Mouse (Mus musculus): Measurements from ENCODE around the gene Jchain. TPM values are rescaled to one million over a fixed set of nuclear protein-coding genes. Genes with fewer than 3 reads are reported as not detected.

The Jchain gene
- polyA plus RNA-seq, 1 experiment: 0.40 TPM

- Histone ChIP-seq H3K4me1 (ENCODE audit: control insufficient read depth, insufficient read depth, low read length) (no peaks in the 10 kb centered on the region), H3K27ac (ENCODE audit: insufficient read depth, low read depth, low read length) (no peak overlapping the region), H3K4me3 (ENCODE audit: insufficient read depth, low read length) (no peak overlapping the region)
- TF ChIP-seq POLR2A (IDR thresholded peaks at IDR 0.05; ENCODE audit: borderline replicate concordance, low read depth, low read length) (no peak), CTCF (IDR thresholded peaks at IDR 0.05; ENCODE audit: low read depth, low read length) (no peak)
Observed at GRCm38 (mm10) chr5:88530908-88531307, 3.2 kb upstream of the Jchain start.

- TF ChIP-seq CTCF (IDR thresholded peaks at IDR 0.05; ENCODE audit: low read depth, low read length): no peak
- TF ChIP-seq POLR2A (IDR thresholded peaks at IDR 0.05; ENCODE audit: borderline replicate concordance, low read depth, low read length): no peak
- Histone ChIP-seq H3K27ac (ENCODE audit: insufficient read depth, low read depth, low read length) (no peak overlapping the region), H3K4me3 (ENCODE audit: insufficient read depth, low read length) (no peak overlapping the region), H3K4me1 (ENCODE audit: control insufficient read depth, insufficient read depth, low read length) (peaks cover 8% of the 10 kb centered on the region)
Observed at GRCm38 (mm10) chr5:88519232-88519631, 8.5 kb downstream of the Jchain start.

- peaks cover 17% of the 10 kb centered on the region for H3K4me1 ChIP-seq (ENCODE audit: control insufficient read depth, insufficient read depth, low read length)
- H3K4me3 ChIP-seq (ENCODE audit: insufficient read depth, low read length): no peak overlapping the region
- H3K27ac ChIP-seq (ENCODE audit: insufficient read depth, low read depth, low read length): peak overlapping the region; percentile 98
- TF ChIP-seq POLR2A (IDR thresholded peaks at IDR 0.05; ENCODE audit: borderline replicate concordance, low read depth, low read length) (no peak), CTCF (IDR thresholded peaks at IDR 0.05; ENCODE audit: low read depth, low read length) (no peak)
Observed at GRCm38 (mm10) chr5:88508990-88509389, 18.7 kb downstream of the Jchain start.

- Histone ChIP-seq H3K27ac (ENCODE audit: insufficient read depth, low read depth, low read length) (peak overlapping the region; percentile 98), H3K4me3 (ENCODE audit: insufficient read depth, low read length) (no peak overlapping the region), H3K4me1 (ENCODE audit: control insufficient read depth, insufficient read depth, low read length) (peaks cover 17% of the 10 kb centered on the region)
- TF ChIP-seq POLR2A (IDR thresholded peaks at IDR 0.05; ENCODE audit: borderline replicate concordance, low read depth, low read length) (no peak), CTCF (IDR thresholded peaks at IDR 0.05; ENCODE audit: low read depth, low read length) (no peak)
Observed at GRCm38 (mm10) chr5:88508555-88508954, 19.1 kb downstream of the Jchain start.

- TF ChIP-seq CTCF (IDR thresholded peaks at IDR 0.05; ENCODE audit: low read depth, low read length): no peak
- TF ChIP-seq POLR2A (IDR thresholded peaks at IDR 0.05; ENCODE audit: borderline replicate concordance, low read depth, low read length): no peak
- Histone ChIP-seq H3K27ac (ENCODE audit: insufficient read depth, low read depth, low read length) (no peak overlapping the region), H3K4me1 (ENCODE audit: control insufficient read depth, insufficient read depth, low read length) (peaks cover 12% of the 10 kb centered on the region), H3K4me3 (ENCODE audit: insufficient read depth, low read length) (no peak overlapping the region)
Observed at GRCm38 (mm10) chr5:88499781-88500180, 27.9 kb downstream of the Jchain start.

GRCm38 (mm10) chr5:88491111-88491510 is 36.6 kb downstream of the Jchain start:
- peaks cover 3% of the 10 kb centered on the region for H3K4me1 ChIP-seq (ENCODE audit: control insufficient read depth, insufficient read depth, low read length)
- H3K4me3 ChIP-seq (ENCODE audit: insufficient read depth, low read length): no peak overlapping the region
- no peak for TF ChIP-seq CTCF (IDR thresholded peaks at IDR 0.05; ENCODE audit: low read depth, low read length)
- no peak for TF ChIP-seq POLR2A (IDR thresholded peaks at IDR 0.05; ENCODE audit: borderline replicate concordance, low read depth, low read length)
- H3K27ac ChIP-seq (ENCODE audit: insufficient read depth, low read depth, low read length): no peak overlapping the region

GRCm38 (mm10) chr5:88489004-88489403 is 38.7 kb downstream of the Jchain start:
- H3K27ac ChIP-seq (ENCODE audit: insufficient read depth, low read depth, low read length): no peak overlapping the region
- H3K4me3 ChIP-seq (ENCODE audit: insufficient read depth, low read length): no peak overlapping the region
- no peaks in the 10 kb centered on the region for H3K4me1 ChIP-seq (ENCODE audit: control insufficient read depth, insufficient read depth, low read length)
- no peak for TF ChIP-seq CTCF (IDR thresholded peaks at IDR 0.05; ENCODE audit: low read depth, low read length)
- no peak for TF ChIP-seq POLR2A (IDR thresholded peaks at IDR 0.05; ENCODE audit: borderline replicate concordance, low read depth, low read length)

GRCm38 (mm10) chr5:88487675-88488074 is 40.0 kb downstream of the Jchain start, which contains the start of gene Enam:
TSS of gene Enam (plus strand) at chr5:88487975.
- TF ChIP-seq POLR2A (IDR thresholded peaks at IDR 0.05; ENCODE audit: borderline replicate concordance, low read depth, low read length) (no peak), CTCF (IDR thresholded peaks at IDR 0.05; ENCODE audit: low read depth, low read length) (no peak)
- no peaks in the 10 kb centered on the region for H3K4me1 ChIP-seq (ENCODE audit: control insufficient read depth, insufficient read depth, low read length)
- no peak within 1 kb of the TSS for H3K27ac ChIP-seq (ENCODE audit: insufficient read depth, low read depth, low read length)
- H3K4me3 ChIP-seq (ENCODE audit: insufficient read depth, low read length): no peak within 1 kb of the TSS

Other genes with a start within 250 kb of the Jchain start
- gene Prol1, start 210.6 kb downstream of the Jchain start, polyA plus RNA-seq (2012; ENCODE audit: insufficient read depth, insufficient read length, missing spikeins): not detected in 2 replicates
- gene Amtn, start 151.8 kb downstream of the Jchain start, polyA plus RNA-seq (2012; ENCODE audit: insufficient read depth, insufficient read length, missing spikeins): not detected in 2 replicates
- not detected in 2 replicates for gene Ambn, start 71.9 kb downstream of the Jchain start, polyA plus RNA-seq (2012; ENCODE audit: insufficient read depth, insufficient read length, missing spikeins)
- not detected in 2 replicates for gene Enam, start 39.9 kb downstream of the Jchain start, polyA plus RNA-seq (2012; ENCODE audit: insufficient read depth, insufficient read length, missing spikeins)
- 87.5 and 105 TPM in 2 replicates for gene Utp3, start 26.6 kb upstream of the Jchain start, polyA plus RNA-seq (2012; ENCODE audit: insufficient read depth, insufficient read length, missing spikeins)
- 38.1 and 41.2 TPM in 2 replicates for gene Rufy3, start 37.1 kb upstream of the Jchain start, polyA plus RNA-seq (2012; ENCODE audit: insufficient read depth, insufficient read length, missing spikeins)
- 61.4 and 64.5 TPM in 2 replicates for gene Grsf1, start 148.3 kb upstream of the Jchain start, polyA plus RNA-seq (2012; ENCODE audit: insufficient read depth, insufficient read length, missing spikeins)
- 24.1 and 24.8 TPM in 2 replicates for gene Mob1b, start 193.0 kb upstream of the Jchain start, polyA plus RNA-seq (2012; ENCODE audit: insufficient read depth, insufficient read length, missing spikeins)
- gene Dck, start 237.1 kb upstream of the Jchain start, polyA plus RNA-seq (2012; ENCODE audit: insufficient read depth, insufficient read length, missing spikeins): 100 and 105 TPM in 2 replicates